Mouse (Mus musculus): Measurements from ENCODE around the gene Ltb4r2. TPM values are rescaled to one million over a fixed set of nuclear protein-coding genes. Genes with fewer than 3 reads are reported as not detected.

The Ltb4r2 gene
- polyA plus RNA-seq, 1 experiment from 2014 or later = 0.36 TPM

DNA sequence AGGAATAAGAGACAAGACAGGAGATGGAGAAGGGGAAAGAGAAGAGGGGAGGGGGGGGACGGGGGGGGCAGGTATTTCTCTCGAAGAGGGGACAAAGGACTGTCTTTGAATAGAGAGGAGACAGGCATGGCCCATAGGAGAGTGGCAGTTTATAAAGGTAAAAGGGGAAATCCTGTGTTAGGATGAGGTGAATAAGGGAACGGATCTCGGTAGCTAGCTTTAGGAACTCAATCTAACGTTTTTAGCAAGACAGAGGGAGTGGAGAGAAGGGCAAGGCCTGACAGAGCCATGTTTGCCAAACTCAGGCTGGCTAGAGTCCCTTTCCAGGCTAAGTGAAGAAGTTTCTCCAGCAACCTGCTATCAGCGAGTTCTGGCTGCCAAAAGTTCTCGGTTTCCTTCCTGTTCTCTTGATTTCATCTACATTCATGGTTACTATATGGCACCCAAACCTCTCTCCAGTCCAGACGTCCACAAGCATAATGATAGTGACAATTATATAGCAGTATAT lies 38.7 kb upstream of the Ltb4r2 start:
- H3K4me3 ChIP-seq = peak overlapping the region; percentile 77
- peak overlapping the region; percentile 69 for H3K4me2 ChIP-seq (replicated peaks)
- H3K36me3 ChIP-seq = peaks cover 23% of the 10 kb centered on the region
- no peak; the same call in 1 of the 2 replicates for ATAC-seq (ENCODE audit: low FRiP score, low read depth)
- H3K4me1 ChIP-seq = peaks cover 14% of the 10 kb centered on the region; the same call in 1 of the 2 replicates
- no peaks in the 10 kb centered on the region for H3K27me3 ChIP-seq
- no peak overlapping the region for H3K27ac ChIP-seq
- 56% methylated on average over 8 of the region's 8 CpGs for whole genome bisulfite sequencing
- no peaks in the 10 kb centered on the region for H3K9me3 ChIP-seq
- peak overlapping the region; percentile 71 for H3K9ac ChIP-seq

DNA sequence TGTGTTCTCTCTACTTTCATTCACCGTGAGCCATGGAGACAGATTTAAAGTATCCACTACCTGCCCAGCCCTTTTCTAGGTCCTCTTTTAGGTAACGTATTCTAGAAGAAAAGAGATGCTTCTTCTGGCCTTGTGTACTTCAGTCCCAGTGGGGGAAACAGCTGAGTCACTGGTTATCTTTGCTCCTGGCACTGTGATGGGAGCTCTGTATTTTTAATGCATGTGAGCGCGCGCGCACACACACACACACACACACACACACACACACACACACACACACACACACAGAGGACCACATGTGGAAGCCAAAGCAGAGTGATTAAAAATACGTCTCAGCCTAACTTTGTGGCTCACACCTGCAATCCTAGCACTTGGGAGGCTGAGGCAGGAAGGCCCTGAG lies 37.8 kb upstream of the Ltb4r2 start:
- Histone ChIP-seq H3K4me2 (replicated peaks) (no peak overlapping the region), H3K9ac (no peak overlapping the region), H3K36me3 (peaks cover 16% of the 10 kb centered on the region), H3K27me3 (no peaks in the 10 kb centered on the region), H3K27ac (no peak overlapping the region), H3K9me3 (no peaks in the 10 kb centered on the region), H3K4me1 (peaks cover 14% of the 10 kb centered on the region; the same call in 1 of the 2 replicates), H3K4me3 (no peak overlapping the region)
- WGBS = 88% methylated on average over 7 of the region's 7 CpGs
- no peak for ATAC-seq (ENCODE audit: low FRiP score, low read depth)

DNA sequence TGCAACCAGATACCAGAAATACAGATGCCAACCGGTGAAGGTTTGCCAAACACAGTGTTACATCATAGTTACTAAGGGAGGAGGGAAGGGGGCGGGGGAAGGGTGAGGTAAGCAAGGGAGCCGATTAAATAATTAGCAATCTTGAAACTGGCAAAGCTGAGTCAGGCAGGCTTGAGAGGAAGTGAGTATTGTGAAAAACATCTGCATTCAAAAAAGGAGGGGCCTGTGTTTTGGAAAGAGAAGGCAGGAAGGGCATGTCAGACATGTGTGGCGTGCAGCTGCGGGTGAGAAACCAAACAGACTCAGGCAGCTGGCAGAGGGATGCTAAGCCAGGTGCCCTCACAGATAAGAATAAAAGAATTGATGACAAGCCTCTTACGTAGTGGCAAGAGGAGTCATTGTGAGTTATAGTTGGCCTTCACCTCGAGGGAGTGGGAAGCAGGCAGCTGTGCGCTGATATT lies 36.8 kb upstream of the Ltb4r2 start:
- no peak overlapping the region for H3K4me3 ChIP-seq
- peaks cover 14% of the 10 kb centered on the region; the same call in 1 of the 2 replicates for H3K4me1 ChIP-seq
- H3K36me3 ChIP-seq = peaks cover 7% of the 10 kb centered on the region; the same call in 1 of the 2 replicates
- 64% methylated on average over 8 of the region's 8 CpGs for WGBS
- no peak overlapping the region for H3K9ac ChIP-seq
- no peaks in the 10 kb centered on the region for H3K9me3 ChIP-seq
- no peak for ATAC-seq (ENCODE audit: low FRiP score, low read depth)
- no peaks in the 10 kb centered on the region for H3K27me3 ChIP-seq
- no peak overlapping the region for H3K4me2 ChIP-seq (replicated peaks)
- H3K27ac ChIP-seq = no peak overlapping the region

DNA sequence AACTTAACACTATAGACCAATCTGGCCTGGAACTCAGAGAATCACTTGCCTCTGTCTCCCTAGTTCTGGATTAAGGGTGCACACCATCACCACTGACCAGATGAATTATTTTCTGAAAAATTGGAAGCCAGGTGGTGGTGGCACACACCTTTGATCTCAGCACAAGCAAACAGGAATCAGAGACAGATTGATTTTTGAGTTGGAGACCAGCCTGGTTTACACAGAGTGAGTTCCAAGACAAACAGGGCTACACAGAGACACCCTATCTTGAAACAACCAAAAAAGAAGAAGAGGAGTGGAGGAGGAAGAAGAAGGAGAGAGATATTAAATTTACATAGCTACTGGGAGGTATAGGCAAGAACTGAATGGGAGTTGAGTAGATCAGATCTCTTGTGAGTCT lies 35.0 kb upstream of the Ltb4r2 start:
- Histone ChIP-seq H3K9ac (no peak overlapping the region), H3K9me3 (no peaks in the 10 kb centered on the region), H3K27ac (no peak overlapping the region)

DNA sequence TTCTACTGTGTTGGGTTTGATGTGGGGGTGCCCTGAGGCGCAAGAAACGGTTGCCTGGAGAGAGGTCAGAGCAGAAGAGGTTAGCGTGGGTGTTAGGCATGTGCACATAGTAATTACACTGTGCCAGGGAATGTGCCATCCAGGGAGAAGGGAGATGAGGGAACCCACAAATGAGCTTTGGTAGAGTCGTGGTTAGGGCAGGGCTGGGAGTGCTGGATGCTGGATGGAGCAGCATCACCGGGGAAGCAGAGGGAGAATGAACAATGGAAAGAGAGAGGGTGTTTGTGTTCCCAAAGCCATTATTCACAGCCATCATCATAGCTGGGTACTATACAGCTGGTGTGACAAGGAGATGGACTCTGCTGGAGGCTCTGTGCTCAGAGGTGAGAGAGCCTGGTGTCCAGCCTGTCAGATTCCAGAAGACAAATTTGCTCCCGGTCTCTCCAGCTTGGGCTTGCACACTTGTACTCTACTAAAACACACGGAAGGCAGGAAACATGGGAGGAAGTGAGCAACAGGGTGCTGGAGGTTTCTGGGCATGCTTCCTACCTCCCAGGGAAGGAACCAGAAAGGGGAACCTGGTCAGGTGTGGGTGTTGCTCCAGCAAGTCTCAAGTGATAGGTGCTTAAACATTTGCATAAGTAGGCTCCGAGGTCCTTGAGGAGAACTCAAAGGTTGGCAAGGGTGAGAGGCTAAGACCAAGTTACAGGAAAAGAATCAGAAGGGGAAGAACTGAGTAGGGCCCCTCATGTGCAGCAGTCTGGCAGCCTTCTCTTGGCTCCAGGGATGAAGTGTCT lies 33.1 kb upstream of the Ltb4r2 start:
- Histone ChIP-seq H3K4me3 (no peak overlapping the region), H3K9ac (no peak overlapping the region), H3K36me3 (no peaks in the 10 kb centered on the region), H3K4me2 (replicated peaks) (no peak overlapping the region), H3K27ac (no peak overlapping the region), H3K27me3 (no peaks in the 10 kb centered on the region), H3K9me3 (no peaks in the 10 kb centered on the region), H3K4me1 (no peaks in the 10 kb centered on the region)
- 69% methylated on average over 8 of the region's 8 CpGs for WGBS
- ATAC-seq (ENCODE audit: low FRiP score, low read depth) = no peak

More for the DNA sequence above, 35.0 kb upstream of the Ltb4r2 start:
- H3K4me3 ChIP-seq = no peak overlapping the region
- no peaks in the 10 kb centered on the region for H3K27me3 ChIP-seq
- peaks cover 6% of the 10 kb centered on the region; the same call in 1 of the 2 replicates for H3K4me1 ChIP-seq
- H3K4me2 ChIP-seq (replicated peaks) = no peak overlapping the region
- no peaks in the 10 kb centered on the region for H3K36me3 ChIP-seq
- ATAC-seq (ENCODE audit: low FRiP score, low read depth) = no peak

DNA sequence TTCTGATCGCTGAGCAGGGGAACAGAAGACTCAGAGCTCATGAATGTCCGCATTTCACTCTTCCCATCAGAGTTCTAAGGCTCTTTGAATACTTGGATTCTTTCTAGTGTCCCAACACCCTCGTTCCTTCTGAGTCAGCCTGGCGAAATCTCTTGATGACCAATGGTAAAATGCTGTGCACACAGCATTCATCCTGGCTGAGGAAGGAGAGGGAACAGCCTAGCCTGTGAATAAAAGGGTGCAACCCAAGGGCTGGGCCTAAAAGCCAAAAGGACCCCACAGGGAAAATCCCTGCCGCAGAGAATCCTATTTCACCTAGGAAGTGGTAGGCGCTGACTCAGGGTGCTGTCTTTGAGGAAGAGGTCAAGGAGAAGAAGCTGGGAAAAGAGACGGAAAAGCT lies 31.1 kb upstream of the Ltb4r2 start:
- Histone ChIP-seq H3K27me3 (no peaks in the 10 kb centered on the region), H3K9ac (no peak overlapping the region), H3K4me1 (no peaks in the 10 kb centered on the region), H3K9me3 (no peaks in the 10 kb centered on the region), H3K4me3 (no peak overlapping the region), H3K4me2 (replicated peaks) (no peak overlapping the region), H3K27ac (no peak overlapping the region), H3K36me3 (no peaks in the 10 kb centered on the region)
- WGBS = 82% methylated on average over 7 of the region's 7 CpGs
- ATAC-seq (ENCODE audit: low FRiP score, low read depth) = no peak

DNA sequence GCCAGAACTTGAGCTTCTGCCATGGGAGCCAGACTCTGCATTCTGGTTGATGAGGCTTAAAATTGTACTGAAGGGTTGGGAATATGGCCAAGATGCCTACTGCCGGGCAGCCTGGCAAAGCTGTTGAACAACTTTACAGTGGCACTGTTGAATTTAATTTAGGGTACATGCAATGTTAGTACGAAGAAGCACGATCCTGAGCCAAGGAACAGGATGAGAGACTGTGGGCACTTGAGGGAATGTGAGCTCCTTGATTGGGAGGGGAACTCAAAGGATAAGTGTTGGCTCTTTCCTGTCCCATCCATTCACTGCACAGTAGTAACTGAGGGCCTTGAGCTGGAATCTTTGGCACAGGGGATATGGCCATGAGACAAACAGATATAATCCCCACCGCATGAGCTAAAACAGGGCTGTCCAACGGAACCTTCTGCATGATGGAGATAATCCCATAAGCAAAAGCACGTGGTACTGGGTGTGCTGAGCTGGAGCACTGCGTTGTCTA lies 30.6 kb upstream of the Ltb4r2 start:
- Histone ChIP-seq H3K9me3 (no peaks in the 10 kb centered on the region), H3K9ac (no peak overlapping the region), H3K36me3 (no peaks in the 10 kb centered on the region), H3K27me3 (no peaks in the 10 kb centered on the region), H3K4me2 (replicated peaks) (no peak overlapping the region), H3K4me3 (no peak overlapping the region), H3K27ac (no peak overlapping the region), H3K4me1 (no peaks in the 10 kb centered on the region)
- no peak for ATAC-seq (ENCODE audit: low FRiP score, low read depth)
- WGBS = 83% methylated on average over 7 of the region's 7 CpGs

DNA sequence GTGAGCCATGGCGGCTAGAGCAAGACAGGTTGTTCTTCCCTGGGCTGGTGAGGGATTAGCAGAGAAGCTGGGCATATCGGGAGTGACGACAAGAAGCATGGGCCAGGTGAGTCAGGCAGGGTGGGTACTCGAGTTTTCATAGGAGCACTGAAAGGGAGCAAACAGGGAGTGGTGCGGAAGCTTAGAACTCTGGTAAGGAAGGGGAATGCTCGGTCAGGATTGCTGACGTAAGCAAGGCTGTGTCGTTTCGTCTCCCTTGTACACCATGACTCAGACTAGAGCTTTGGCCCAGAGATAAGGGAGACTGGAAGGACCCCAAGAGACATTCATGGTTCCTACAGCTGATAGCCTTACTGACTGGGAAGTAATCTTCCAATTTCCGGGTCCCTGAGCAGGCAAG lies 27.3 kb upstream of the Ltb4r2 start:
- Histone ChIP-seq H3K9me3 (no peaks in the 10 kb centered on the region), H3K27ac (no peak overlapping the region), H3K27me3 (no peaks in the 10 kb centered on the region), H3K4me2 (replicated peaks) (no peak overlapping the region), H3K36me3 (peaks cover 9% of the 10 kb centered on the region), H3K4me1 (no peaks in the 10 kb centered on the region), H3K4me3 (no peak overlapping the region), H3K9ac (no peak overlapping the region)
- no peak for ATAC-seq (ENCODE audit: low FRiP score, low read depth)
- WGBS = 78% methylated on average over 10 of the region's 10 CpGs

DNA sequence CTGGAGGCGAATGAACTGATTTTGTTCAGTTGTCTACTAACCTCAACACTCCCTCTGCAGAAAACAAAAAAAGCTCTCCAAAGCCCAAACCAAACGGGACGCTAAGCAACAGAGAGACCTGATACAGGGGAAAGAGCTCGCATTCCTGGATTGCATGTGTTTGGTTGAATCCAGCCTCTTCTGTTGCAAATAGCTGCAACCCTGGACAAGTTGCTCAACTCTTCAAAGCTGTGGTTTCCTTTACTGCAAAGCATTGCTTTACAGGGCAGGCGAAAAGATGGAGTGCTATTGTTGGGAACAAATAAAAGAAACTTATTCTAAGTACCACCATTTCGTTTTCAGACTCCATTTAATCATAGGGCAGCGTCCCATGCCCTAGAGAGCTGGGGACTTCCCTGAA lies 26.4 kb upstream of the Ltb4r2 start:
- Histone ChIP-seq H3K36me3 (peaks cover 18% of the 10 kb centered on the region), H3K4me2 (replicated peaks) (no peak overlapping the region), H3K4me3 (no peak overlapping the region), H3K4me1 (no peaks in the 10 kb centered on the region), H3K27me3 (no peaks in the 10 kb centered on the region), H3K27ac (no peak overlapping the region), H3K9ac (no peak overlapping the region), H3K9me3 (no peaks in the 10 kb centered on the region)
- WGBS = 73% methylated on average over 7 of the region's 7 CpGs
- ATAC-seq (ENCODE audit: low FRiP score, low read depth) = no peak

DNA sequence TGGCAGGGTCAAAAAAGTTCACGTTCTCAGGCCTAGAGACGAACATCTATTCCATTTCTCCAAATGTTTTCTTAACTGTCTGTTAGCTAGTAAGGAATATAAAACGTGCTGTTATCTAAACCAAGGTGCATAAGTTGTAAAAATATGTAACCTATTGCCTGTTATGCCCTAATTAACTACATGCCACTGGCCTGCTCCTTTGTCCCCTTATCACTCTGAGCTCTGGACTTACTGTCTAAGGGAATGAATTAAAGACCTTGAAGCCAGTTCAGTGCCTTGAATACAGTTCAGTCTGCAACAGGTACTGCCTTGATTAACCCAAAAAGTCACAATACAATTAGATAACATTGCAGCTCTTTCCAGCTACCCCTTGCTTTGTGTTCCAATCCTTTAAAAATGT lies 25.9 kb upstream of the Ltb4r2 start:
- H3K9me3 ChIP-seq = no peaks in the 10 kb centered on the region
- H3K4me3 ChIP-seq = no peak overlapping the region
- no peak for ATAC-seq (ENCODE audit: low FRiP score, low read depth)
- peaks cover 23% of the 10 kb centered on the region for H3K36me3 ChIP-seq
- no peak overlapping the region for H3K9ac ChIP-seq
- H3K4me2 ChIP-seq (replicated peaks) = no peak overlapping the region
- 66% methylated on average over 3 of the region's 3 CpGs for WGBS
- H3K27me3 ChIP-seq = no peaks in the 10 kb centered on the region
- H3K27ac ChIP-seq = no peak overlapping the region
- no peaks in the 10 kb centered on the region for H3K4me1 ChIP-seq

DNA sequence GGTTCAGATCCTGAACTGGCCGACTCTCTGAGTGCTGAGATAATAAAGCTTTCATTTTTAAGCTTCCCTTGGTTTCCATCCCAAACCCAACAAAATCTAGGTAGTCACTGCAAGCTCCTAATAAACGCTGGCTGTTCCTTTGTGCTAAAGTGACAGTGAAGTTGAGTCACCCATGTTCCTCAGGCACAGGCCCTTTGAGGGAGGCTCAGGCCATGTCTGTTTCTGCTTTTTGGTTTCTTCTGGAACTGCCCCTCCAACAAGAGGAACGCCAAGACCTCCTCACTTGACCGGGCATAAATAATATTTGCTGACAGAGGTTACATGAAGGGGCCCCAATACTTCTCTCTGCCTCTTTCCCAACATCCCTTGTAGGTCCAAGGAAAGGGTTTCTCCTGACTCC lies 25.5 kb upstream of the Ltb4r2 start:
- H3K4me1 ChIP-seq = no peaks in the 10 kb centered on the region
- WGBS = 81% methylated on average over 4 of the region's 4 CpGs
- H3K27me3 ChIP-seq = no peaks in the 10 kb centered on the region
- H3K27ac ChIP-seq = no peak overlapping the region
- peaks cover 27% of the 10 kb centered on the region for H3K36me3 ChIP-seq
- H3K9me3 ChIP-seq = no peaks in the 10 kb centered on the region
- no peak for ATAC-seq (ENCODE audit: low FRiP score, low read depth)
- H3K4me3 ChIP-seq = no peak overlapping the region
- H3K9ac ChIP-seq = no peak overlapping the region
- no peak overlapping the region for H3K4me2 ChIP-seq (replicated peaks)

DNA sequence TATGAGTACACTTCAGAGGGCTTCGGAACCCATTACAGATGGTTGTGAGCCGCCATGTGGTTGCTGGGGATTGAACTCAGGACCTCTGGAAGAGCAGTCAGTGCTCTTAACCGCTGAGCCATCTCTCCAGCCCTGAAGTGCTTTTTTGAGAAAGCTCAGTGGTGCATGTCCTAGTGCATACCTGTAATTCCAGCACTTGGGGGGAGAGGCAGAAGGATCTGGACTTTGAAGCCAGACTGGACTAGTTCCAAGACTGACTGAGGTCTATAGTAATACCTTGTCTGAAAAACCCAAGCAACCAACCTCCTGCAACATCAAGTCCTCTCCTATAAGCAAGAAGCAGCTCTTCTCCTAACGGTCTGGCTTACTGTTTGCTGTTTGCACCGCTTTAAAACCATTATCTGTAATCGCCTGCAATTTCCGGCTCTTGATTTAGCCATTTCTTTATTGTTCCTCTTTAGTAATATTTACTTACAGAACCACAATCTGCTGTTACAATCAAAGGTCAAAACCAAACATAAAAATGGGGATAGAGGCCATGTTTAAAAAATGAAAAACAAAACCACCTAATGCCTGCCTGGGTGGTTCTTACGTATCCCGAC lies 24.0 kb upstream of the Ltb4r2 start:
- no peak for ATAC-seq (ENCODE audit: low FRiP score, low read depth)
- H3K9me3 ChIP-seq = no peaks in the 10 kb centered on the region
- H3K4me3 ChIP-seq = no peak overlapping the region
- no peaks in the 10 kb centered on the region for H3K4me1 ChIP-seq
- whole genome bisulfite sequencing = 86% methylated on average over 9 of the region's 9 CpGs
- H3K27me3 ChIP-seq = no peaks in the 10 kb centered on the region
- peaks cover 40% of the 10 kb centered on the region for H3K36me3 ChIP-seq
- H3K9ac ChIP-seq = no peak overlapping the region
- H3K27ac ChIP-seq = no peak overlapping the region
- H3K4me2 ChIP-seq (replicated peaks) = no peak overlapping the region

All from limb, embryonic 13.5 days (tissue).